Mouse (Mus musculus) MEL (cell line): ENCODE data around the gene Tap2.

Source experiments
- BHLHE40 ChIP-seq: IDR thresholded peaks from 2 replicates; pipeline ENCODE4 v1.6.1; 2012; ENCODE audit warnings: low read depth, mild to moderate bottlenecking, inconsistent platforms, low read length, improper control_type of control experiment, borderline replicate concordance
- CHD1 ChIP-seq: IDR thresholded peaks from 2 replicates; pipeline ENCODE4 v1.6.1; 2012; ENCODE audit warnings: low read depth, mild to moderate bottlenecking, inconsistent platforms, low read length, improper control_type of control experiment
- CTCF ChIP-seq, 3 experiments: IDR thresholded peaks in 2 of 3; conservative IDR thresholded peaks in 1 of 3; 2 replicates each; pipeline ENCODE4 v1.5.1; 2011 to 2012; ENCODE audit warnings: low read length in 3 of 3, low read depth in 2 of 3, mild to moderate bottlenecking in 2 of 3, improper control_type of control experiment in 1 of 3, inconsistent platforms in 1 of 3, mixed read lengths in 1 of 3, moderate library complexity in 1 of 3; ENCODE audit not compliant: control insufficient read depth in 1 of 3, insufficient read depth in 1 of 3, poor library complexity in 1 of 3, severe bottlenecking in 1 of 3
- GATA1 ChIP-seq: IDR thresholded peaks from 2 replicates; pipeline ENCODE4 v1.6.1; 2011; ENCODE audit warnings: low read depth, low read length, improper control_type of control experiment
- HCFC1 ChIP-seq: IDR thresholded peaks from 2 replicates; pipeline ENCODE4 v1.6.1; 2012; ENCODE audit warnings: low read depth, mild to moderate bottlenecking, inconsistent platforms, low read length, improper control_type of control experiment, moderate library complexity
- MAX ChIP-seq: IDR thresholded peaks from 2 replicates; pipeline ENCODE4 v1.6.1; 2011; ENCODE audit warnings: low read length, improper control_type of control experiment
- POLR2A ChIP-seq, 2 experiments: IDR thresholded peaks; 2 replicates each; pipeline ENCODE4 v1.6.1; 2011 to 2012; ENCODE audit warnings: low read length in 2 of 2, mild to moderate bottlenecking in 2 of 2, control low read depth in 1 of 2, improper control_type of control experiment in 1 of 2, low read depth in 1 of 2, moderate library complexity in 1 of 2; ENCODE audit not compliant: control insufficient read depth in 1 of 2, insufficient read depth in 1 of 2, poor library complexity in 1 of 2
- RCOR1 ChIP-seq: IDR thresholded peaks from 2 replicates; pipeline ENCODE4 v1.6.1; 2012; ENCODE audit warnings: low read depth, mild to moderate bottlenecking, inconsistent platforms, low read length, improper control_type of control experiment
- TCF12 ChIP-seq: IDR thresholded peaks from 2 replicates; pipeline ENCODE4 v1.6.1; 2014; ENCODE audit warnings: low read depth, mild to moderate bottlenecking, inconsistent platforms, low read length, improper control_type of control experiment, moderate library complexity

- TF ChIP-seq HCFC1 (no peak), MAX (no peak), POLR2A (IDR thresholded peaks at IDR 0.05; ENCODE audit: control insufficient read depth in 1 of 2, insufficient read depth in 1 of 2, low read depth in 1 of 2, low read length in 2 of 2, poor library complexity in 1 of 2) (no peak), CTCF (IDR thresholded peaks at IDR 0.05 in 2 of 3, conservative IDR thresholded peaks at IDR 0.05 in 1 of 3; ENCODE audit: control insufficient read depth in 1 of 3, insufficient read depth in 1 of 3, low read depth in 2 of 3, low read length in 3 of 3, poor library complexity in 1 of 3, severe bottlenecking in 1 of 3) (no peak), CHD1 (no peak), BHLHE40 (no peak), TCF12 (no peak), GATA1 (no peak), RCOR1 (no peak)
Observed at GRCm38 (mm10) chr17:34211746-34212365, 8.5 kb downstream of the Tap2 start.
